Mouse (Mus musculus): ENCODE results near the gene Atxn3. TPM values are rescaled to one million over a fixed set of nuclear protein-coding genes. Genes with fewer than 3 reads are reported as not detected.

The Atxn3 gene
- polyA plus RNA-seq, 1 experiment: 17.6 TPM

- no peak for DNase-seq (ENCODE audit: low spot score)
Observed at GRCm38 (mm10) chr12:101891066-101891465, 67.0 kb downstream of the Atxn3 start.

DNA sequence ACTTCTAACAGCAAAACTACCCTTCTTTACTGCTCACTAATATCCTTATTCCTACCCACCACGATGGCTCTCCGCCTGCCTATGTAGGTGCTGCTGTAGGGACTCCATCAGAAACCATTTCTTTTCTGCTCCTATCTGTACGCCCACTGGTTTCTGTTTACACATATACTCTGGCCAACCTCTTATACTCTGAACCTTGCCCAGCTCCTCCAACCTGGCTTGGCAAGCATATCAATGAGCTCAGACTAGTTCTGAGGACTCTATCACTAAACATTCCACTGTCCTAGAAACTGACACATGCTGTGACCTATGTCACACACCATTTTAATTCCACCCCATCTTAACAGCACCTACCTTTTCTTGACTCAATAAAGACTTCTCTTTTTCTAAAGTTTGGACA is 68.7 kb downstream of the Atxn3 start:
- DNase-seq (ENCODE audit: low spot score): no peak

DNA sequence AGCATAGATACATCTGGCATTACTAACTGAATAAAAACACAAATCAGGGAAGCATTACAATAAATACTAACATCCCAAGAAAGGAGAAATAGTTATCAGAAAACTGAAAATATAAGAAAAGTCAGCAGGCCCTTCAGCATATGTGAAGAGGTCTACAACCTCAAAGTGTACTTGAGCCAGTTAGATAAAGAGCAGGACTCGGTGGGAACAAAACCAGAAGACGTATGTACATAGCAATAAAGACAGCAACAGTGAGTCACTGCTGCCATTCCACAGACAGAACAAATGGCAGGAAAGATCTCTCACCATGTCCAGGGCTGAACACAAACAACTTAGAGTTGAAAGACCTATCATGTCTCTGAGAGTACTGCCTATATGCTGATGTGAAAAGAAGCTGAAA is 69.7 kb downstream of the Atxn3 start:
- no peak for DNase-seq (ENCODE audit: low spot score)

GRCm38 (mm10) chr12:101884926-101885325 is 73.1 kb downstream of the Atxn3 start:
- no peak for DNase-seq (ENCODE audit: low spot score)

DNA sequence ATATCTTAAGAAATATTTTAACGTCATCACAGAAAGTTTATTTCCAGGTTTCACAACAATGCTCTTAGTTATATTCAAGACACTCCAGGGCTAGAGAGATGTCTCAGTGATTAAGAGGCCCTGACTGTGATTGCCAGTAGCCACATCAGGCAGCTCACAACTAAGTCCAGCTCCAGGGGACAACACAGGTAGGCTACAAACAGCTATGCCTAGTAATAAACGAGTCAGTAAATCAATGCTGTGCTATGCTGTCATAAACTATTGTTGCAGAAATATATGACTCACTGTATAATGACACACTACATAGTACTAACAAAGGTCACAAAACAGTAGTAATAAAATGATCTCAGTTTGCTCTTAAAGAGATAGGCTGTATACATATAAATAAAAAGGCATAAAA is 81.7 kb downstream of the Atxn3 start:
- no peak for DNase-seq (ENCODE audit: low spot score)

DNA sequence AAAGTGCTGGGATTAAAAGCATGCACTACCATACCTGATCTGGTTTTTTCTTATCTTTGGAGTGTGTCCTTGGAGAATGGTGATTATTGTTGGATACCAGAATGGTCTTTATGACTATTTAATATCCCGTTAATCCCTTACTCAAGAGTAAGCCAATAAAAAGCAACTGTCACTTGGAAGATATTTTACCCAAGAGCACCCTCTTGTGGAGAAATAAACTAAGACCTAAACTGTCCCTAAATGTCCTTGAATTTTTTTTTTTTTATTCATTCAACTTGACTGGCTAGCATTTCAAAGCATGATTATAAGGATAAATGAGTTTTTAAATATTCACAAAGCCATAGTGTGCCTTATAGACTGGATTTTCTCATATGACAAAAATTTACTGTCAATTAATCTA is 82.9 kb downstream of the Atxn3 start:
- DNase-seq (ENCODE audit: low spot score): no peak

Other genes with a start within 250 kb of the Atxn3 start
- 7.9 and 10.1 TPM in 2 replicates for gene Tc2n, start 239.7 kb downstream of the Atxn3 start, polyA plus RNA-seq (2012; rRNA removed)
- gene Fbln5, start 139.2 kb downstream of the Atxn3 start, polyA plus RNA-seq (2012; rRNA removed): 143 and 164 TPM in 2 replicates
- 12.0 and 13.7 TPM in 2 replicates for gene Trip11, start 45.0 kb downstream of the Atxn3 start, polyA plus RNA-seq (2012; rRNA removed)
- 9.5 and 10.8 TPM in 2 replicates for gene Cpsf2, start 17.7 kb upstream of the Atxn3 start, polyA plus RNA-seq (2012; rRNA removed)
- gene Slc24a4, start 170.5 kb upstream of the Atxn3 start, polyA plus RNA-seq (2012; rRNA removed): 0.01 and 0.06 TPM in 2 replicates

All from urinary bladder, adult 2 months (tissue).